26 mouse cellular contexts compared by ENCODE assay signal in genomic region chr3:60046221-60046913, GRCm38 (mm10). TPM values are rescaled to one million over a fixed set of nuclear protein-coding genes. Genes with fewer than 3 reads are reported as not detected.
DNase-seq lines count a peak whose midpoint lies in the region; ATAC-seq and TF ChIP-seq lines count a peak whose summit lies in the region.
"Had no signal": no experiment of that assay in that cellular context is flagged by ENCODE, and none has a peak within 500 bp of the region (broad histone marks: within the 10 kb centered on the region; RNA-seq: fewer than 3 reads in every experiment).

No protein-coding gene starts in this region.

- no peak for TF ChIP-seq POLR2A in liver, adult 2 months (IDR thresholded peaks at IDR 0.05; ENCODE audit: extremely low read depth, insufficient read depth, low read length)

- no peaks in the 10 kb centered on the region for H3K27me3 ChIP-seq in kidney, embryonic 15.5 days
- no peaks in the 10 kb centered on the region for H3K27me3 ChIP-seq in kidney, embryonic 14.5 days (ENCODE audit: control insufficient read depth, insufficient read depth, low read length)
- no peaks in the 10 kb centered on the region for H3K27me3 ChIP-seq in liver, adult 2 months (ENCODE audit: control insufficient read depth, insufficient read depth, low read length)
- H3K27me3 ChIP-seq in liver, embryonic 12.5 days (replicated peaks): no peaks in the 10 kb centered on the region
- no peaks in the 10 kb centered on the region for H3K27me3 ChIP-seq in stomach, embryonic 14.5 days (ENCODE audit: control insufficient read depth, insufficient read depth, low read length)
- H3K27me3 ChIP-seq in stomach, postnatal 0 days (ENCODE audit: control insufficient read depth, insufficient read depth, low read length): no peaks in the 10 kb centered on the region
- H3K27me3 ChIP-seq: CH12.LX; embryonic facial prominence, embryonic 15.5 days; heart, embryonic 12.5 days had no signal

- no peak overlapping the region for H3K27ac ChIP-seq in kidney, embryonic 15.5 days
- H3K27ac ChIP-seq in kidney, embryonic 14.5 days (ENCODE audit: low read depth, low read length): no peak overlapping the region
- H3K27ac ChIP-seq in liver, adult 2 months (replicated peaks; ENCODE audit: insufficient read depth, low read depth, low read length): peak overlapping the region; percentile 85
- H3K27ac ChIP-seq in liver, embryonic 12.5 days: no peak overlapping the region
- no peak overlapping the region for H3K27ac ChIP-seq in stomach, embryonic 14.5 days (ENCODE audit: low read length)
- no peak overlapping the region for H3K27ac ChIP-seq in stomach, postnatal 0 days (replicated peaks)
- H3K27ac ChIP-seq: embryonic facial prominence, embryonic 15.5 days; forebrain, embryonic 10.5 days; gastrocnemius, adult 2 months; hindbrain, embryonic 10.5 days had no signal

- ATAC-seq in kidney, embryonic 15.5 days (replicated peaks; ENCODE audit: low FRiP score): peak; percentile 70; the same call in 1 of the 2 replicates
- ATAC-seq in kidney, embryonic 14.5 days (ENCODE audit: low FRiP score, low TSS enrichment): no peak
- ATAC-seq in liver, embryonic 12.5 days: no peak
- 0 out of 2 replicates have a peak, but pooled peaks have one; percentile 69 for ATAC-seq in stomach, embryonic 14.5 days (ENCODE audit: insufficient number of reproducible peaks, insufficient read depth, low FRiP score, low read depth)
- no peak for ATAC-seq in stomach, postnatal 0 days (ENCODE audit: low FRiP score, low TSS enrichment)
- ATAC-seq: forebrain, embryonic 14.5 days had no signal

- DNase-seq in liver, adult 2 months (ENCODE audit: extremely low read depth, low read depth, low spot score): peak; percentile 88
- no peak for DNase-seq in stomach, postnatal 0 days (ENCODE audit: low spot score)
- DNase-seq in embryo, embryonic 11 days: no peak
- DNase-seq: adrenal gland, adult 2 months; adrenal gland, postnatal 25 days; cerebellum, adult 18-20 months; cerebellum, adult 9-11 months; cerebellum, postnatal 36 days; gastrocnemius, adult 2 months; gastrocnemius, postnatal 25 days had no signal

- no peaks in the 10 kb centered on the region for H3K9me3 ChIP-seq in kidney, embryonic 15.5 days (replicated peaks)
- no peaks in the 10 kb centered on the region for H3K9me3 ChIP-seq in kidney, embryonic 14.5 days (ENCODE audit: control insufficient read depth, low read length)
- H3K9me3 ChIP-seq in liver, embryonic 12.5 days (replicated peaks): no peaks in the 10 kb centered on the region
- H3K9me3 ChIP-seq in stomach, embryonic 14.5 days (ENCODE audit: control insufficient read depth, low read depth, low read length): no peaks in the 10 kb centered on the region
- no peaks in the 10 kb centered on the region for H3K9me3 ChIP-seq in stomach, postnatal 0 days (ENCODE audit: control insufficient read depth, low read length)
- H3K9me3 ChIP-seq: embryonic facial prominence, embryonic 15.5 days; forebrain, embryonic 10.5 days; heart, embryonic 12.5 days; hindbrain, embryonic 10.5 days had no signal

- WGBS in kidney, embryonic 15.5 days: 63% methylated on average over 3 of the region's 3 CpGs
- 66% methylated on average over 3 of the region's 3 CpGs for WGBS in kidney, embryonic 14.5 days
- WGBS in liver, adult 2 months: 29% methylated on average over 3 of the region's 3 CpGs
- WGBS in liver, embryonic 12.5 days (ENCODE audit: insufficient replicate concordance): 68% methylated on average over 3 of the region's 3 CpGs
- 53% methylated on average over 3 of the region's 3 CpGs for WGBS in stomach, embryonic 14.5 days
- 60% methylated on average over 3 of the region's 3 CpGs for WGBS in stomach, postnatal 0 days

- H3K4me2 ChIP-seq in kidney, embryonic 15.5 days: no peak overlapping the region
- no peak overlapping the region for H3K4me2 ChIP-seq in kidney, embryonic 14.5 days (replicated peaks; ENCODE audit: low read depth, low read length)
- H3K4me2 ChIP-seq in liver, embryonic 12.5 days: no peak overlapping the region
- H3K4me2 ChIP-seq in stomach, embryonic 14.5 days (replicated peaks; ENCODE audit: low read depth, low read length): no peak overlapping the region
- no peak overlapping the region for H3K4me2 ChIP-seq in stomach, postnatal 0 days (replicated peaks; ENCODE audit: low read depth)
- H3K4me2 ChIP-seq: embryonic facial prominence, embryonic 15.5 days; heart, embryonic 12.5 days had no signal

- H3K36me3 ChIP-seq in kidney, embryonic 15.5 days: no peaks in the 10 kb centered on the region
- H3K36me3 ChIP-seq in kidney, embryonic 14.5 days (ENCODE audit: control insufficient read depth, insufficient read depth, low read length): no peaks in the 10 kb centered on the region
- H3K36me3 ChIP-seq in liver, adult 2 months (ENCODE audit: control insufficient read depth, insufficient read depth, low read length): peaks cover 2% of the 10 kb centered on the region; the same call in 1 of the 2 replicates
- H3K36me3 ChIP-seq in liver, embryonic 12.5 days: no peaks in the 10 kb centered on the region
- H3K36me3 ChIP-seq in stomach, embryonic 14.5 days (ENCODE audit: control insufficient read depth, insufficient read depth, low read length): no peaks in the 10 kb centered on the region
- H3K36me3 ChIP-seq in stomach, postnatal 0 days (ENCODE audit: control insufficient read depth, insufficient read depth, low read length): no peaks in the 10 kb centered on the region
- H3K36me3 ChIP-seq: embryonic facial prominence, embryonic 15.5 days; forebrain, embryonic 10.5 days; heart, embryonic 12.5 days; hindbrain, embryonic 10.5 days had no signal

- TF ChIP-seq CTCF in liver, adult 2 months (IDR thresholded peaks at IDR 0.05; ENCODE audit: low read depth, low read length): no peak
- TF ChIP-seq CTCF in stomach, postnatal 0 days (IDR thresholded peaks at IDR 0.05; ENCODE audit: low read depth): no peak

- H3K79me2 ChIP-seq in liver, adult 2 months (ENCODE audit: control insufficient read depth, insufficient read depth, low read length): no peaks in the 10 kb centered on the region; the same call in 1 of the 2 replicates

- no peak overlapping the region for H3K9ac ChIP-seq in kidney, embryonic 15.5 days
- H3K9ac ChIP-seq in kidney, embryonic 14.5 days (ENCODE audit: low read depth, low read length): no peak overlapping the region
- H3K9ac ChIP-seq in liver, adult 2 months (ENCODE audit: low read depth, low read length): peak overlapping the region; percentile 84
- no peak overlapping the region for H3K9ac ChIP-seq in liver, embryonic 12.5 days
- H3K9ac ChIP-seq in stomach, embryonic 14.5 days (replicated peaks; ENCODE audit: low read depth, low read length): no peak overlapping the region
- no peak overlapping the region for H3K9ac ChIP-seq in stomach, postnatal 0 days (ENCODE audit: low read length)
- H3K9ac ChIP-seq: embryonic facial prominence, embryonic 15.5 days; heart, embryonic 12.5 days had no signal

- 0 out of 2 replicates have a peak, but pooled peaks cover 3% of the 10 kb centered on the region for H3K4me1 ChIP-seq in kidney, embryonic 15.5 days
- no peaks in the 10 kb centered on the region for H3K4me1 ChIP-seq in kidney, embryonic 14.5 days (ENCODE audit: control insufficient read depth, insufficient read depth, low read length)
- peaks cover 8% of the 10 kb centered on the region; the same call in 1 of the 2 replicates for H3K4me1 ChIP-seq in liver, adult 2 months (ENCODE audit: control insufficient read depth, insufficient read depth, low read length)
- no peaks in the 10 kb centered on the region for H3K4me1 ChIP-seq in liver, embryonic 12.5 days
- no peaks in the 10 kb centered on the region for H3K4me1 ChIP-seq in stomach, embryonic 14.5 days (ENCODE audit: control insufficient read depth, insufficient read depth, low read length)
- no peaks in the 10 kb centered on the region for H3K4me1 ChIP-seq in stomach, postnatal 0 days (replicated peaks; ENCODE audit: control insufficient read depth, insufficient read depth)
- H3K4me1 ChIP-seq: embryonic facial prominence, embryonic 15.5 days; forebrain, embryonic 10.5 days; heart, embryonic 12.5 days; hindbrain, embryonic 10.5 days had no signal

- no peak overlapping the region for H3K4me3 ChIP-seq in kidney, embryonic 15.5 days (replicated peaks)
- H3K4me3 ChIP-seq in kidney, embryonic 14.5 days (ENCODE audit: low read length): no peak overlapping the region
- H3K4me3 ChIP-seq in liver, adult 2 months (ENCODE audit: insufficient read depth, low read depth, low read length): peak overlapping the region; percentile 35; the same call in 1 of the 2 replicates
- no peak overlapping the region for H3K4me3 ChIP-seq in liver, embryonic 12.5 days
- no peak overlapping the region for H3K4me3 ChIP-seq in stomach, embryonic 14.5 days (ENCODE audit: low read depth, low read length)
- no peak overlapping the region for H3K4me3 ChIP-seq in stomach, postnatal 0 days (ENCODE audit: low read depth, low read length)
- H3K4me3 ChIP-seq: embryonic facial prominence, embryonic 15.5 days; erythroblast, embryonic 14.5 days; forebrain, embryonic 10.5 days; gastrocnemius, adult 2 months; heart, embryonic 12.5 days; hindbrain, embryonic 10.5 days had no signal

- TF ChIP-seq EP300 in stomach, postnatal 0 days (optimal IDR thresholded peaks at IDR 0.05): no peak

RNA-seq across cellular contexts. Expression of gene Aadac, which starts 20.9 kb away (rescaled TPM):
- 22.1 and 28.3 TPM in 2 replicates for polyA plus RNA-seq in kidney, embryonic 15.5 days (2015; fragmentation: Nextera tagmentation; extraction: Ambion mirVana)
- polyA plus RNA-seq in kidney, embryonic 14.5 days (2014; fragmentation: Nextera tagmentation; extraction: Ambion mirVana): 9.5 and 9.8 TPM in 2 replicates
- 1,087 and 1,480 TPM in 2 replicates for total RNA-seq in liver, adult 2 months (2014; rRNA removed)
- polyA plus RNA-seq in liver, adult 2 months (2012; rRNA removed): 241 and 265 TPM in 2 replicates
- 85.9 and 86.6 TPM in 2 replicates for polyA plus RNA-seq in liver, embryonic 12.5 days (2016; fragmentation: Nextera tagmentation; extraction: Ambion mirVana)
- 0.90 TPM in 1 of 2 replicates, not detected in the other for polyA plus RNA-seq in stomach, embryonic 14.5 days (2014; fragmentation: Nextera tagmentation; extraction: Ambion mirVana)
- polyA plus RNA-seq in stomach, postnatal 0 days (2015; fragmentation: Nextera tagmentation; extraction: Ambion mirVana): 1.6 and 2.2 TPM in 2 replicates
- total RNA-seq: adrenal gland, postnatal 25 days; CH12.LX; gastrocnemius, adult 2 months; gastrocnemius, postnatal 25 days; granulocyte monocyte progenitor cell, adult 5-6 weeks; heart, adult 8-10 months; heart, postnatal 25 days had no signal
- polyA plus RNA-seq: adrenal gland, adult 2 months; embryonic facial prominence, embryonic 11.5 days; erythroblast, embryonic 14.5 days; forebrain, embryonic 10.5 days; forebrain, embryonic 14.5 days; hindbrain, embryonic 10.5 days had no signal

RNA-seq across cellular contexts. Expression of gene Sucnr1, which starts 35.3 kb away (rescaled TPM):
- 4.4 and 5.4 TPM in 2 replicates for polyA plus RNA-seq in kidney, embryonic 15.5 days (2015; fragmentation: Nextera tagmentation; extraction: Ambion mirVana)
- 1.4 and 1.8 TPM in 2 replicates for polyA plus RNA-seq in kidney, embryonic 14.5 days (2014; fragmentation: Nextera tagmentation; extraction: Ambion mirVana)
- total RNA-seq in liver, adult 2 months (2014; rRNA removed): 27.3 and 45.3 TPM in 2 replicates
- 27.1 and 28.0 TPM in 2 replicates for polyA plus RNA-seq in liver, adult 2 months (2012; rRNA removed)
- not detected in 2 replicates for polyA plus RNA-seq in liver, embryonic 12.5 days (2016; fragmentation: Nextera tagmentation; extraction: Ambion mirVana)
- 0.32 TPM in 1 of 2 replicates, not detected in the other for polyA plus RNA-seq in stomach, embryonic 14.5 days (2014; fragmentation: Nextera tagmentation; extraction: Ambion mirVana)
- polyA plus RNA-seq in stomach, postnatal 0 days (2015; fragmentation: Nextera tagmentation; extraction: Ambion mirVana): 0.06 and 0.21 TPM in 2 replicates
- total RNA-seq: CH12.LX; gastrocnemius, adult 2 months; granulocyte monocyte progenitor cell, adult 5-6 weeks; heart, adult 8-10 months; heart, postnatal 25 days had no signal
- polyA plus RNA-seq: embryonic facial prominence, embryonic 11.5 days; erythroblast, embryonic 14.5 days; forebrain, embryonic 10.5 days; forebrain, embryonic 14.5 days; heart, embryonic 12.5 days had no signal

RNA-seq across cellular contexts. Expression of gene Aadacl2, which starts 39.8 kb away (rescaled TPM):
- not detected in 2 replicates for polyA plus RNA-seq in kidney, embryonic 15.5 days (2015; fragmentation: Nextera tagmentation; extraction: Ambion mirVana)
- polyA plus RNA-seq in kidney, embryonic 14.5 days (2014; fragmentation: Nextera tagmentation; extraction: Ambion mirVana): not detected in 2 replicates
- total RNA-seq in liver, adult 2 months (2014; rRNA removed): not detected in 2 replicates
- not detected in 2 replicates for polyA plus RNA-seq in liver, adult 2 months (2012; rRNA removed)
- polyA plus RNA-seq in liver, embryonic 12.5 days (2016; fragmentation: Nextera tagmentation; extraction: Ambion mirVana): not detected in 2 replicates
- not detected in 2 replicates for polyA plus RNA-seq in stomach, embryonic 14.5 days (2014; fragmentation: Nextera tagmentation; extraction: Ambion mirVana)
- 11.4 TPM in 2 replicates for polyA plus RNA-seq in stomach, postnatal 0 days (2015; fragmentation: Nextera tagmentation; extraction: Ambion mirVana)
- total RNA-seq: adrenal gland, adult 2 months; adrenal gland, postnatal 25 days; CH12.LX; gastrocnemius, adult 2 months; gastrocnemius, postnatal 25 days; granulocyte monocyte progenitor cell, adult 5-6 weeks; heart, adult 8-10 months; heart, postnatal 25 days had no signal
- polyA plus RNA-seq: adrenal gland, adult 2 months; embryonic facial prominence, embryonic 11.5 days; erythroblast, embryonic 14.5 days; forebrain, embryonic 10.5 days; forebrain, embryonic 14.5 days; heart, embryonic 12.5 days; heart, embryonic 16.5 days; hindbrain, embryonic 10.5 days had no signal

Comparison
In these comparisons a context has a peak if more than half of its experiments do, and no peak if none do; other contexts are left out.
1. ATAC-seq: peak in kidney, embryonic 15.5 days (single experiment) and stomach, embryonic 14.5 days (single experiment); none in kidney, embryonic 14.5 days (single experiment), liver, embryonic 12.5 days (single experiment) and stomach, postnatal 0 days (single experiment).
2. RNA of gene Aadacl2, which starts 39.8 kb away (polyA plus RNA-seq): 11.4 TPM in stomach, postnatal 0 days; not detected in kidney, embryonic 15.5 days, not detected in kidney, embryonic 14.5 days, not detected in liver, adult 2 months, not detected in liver, embryonic 12.5 days and not detected in stomach, embryonic 14.5 days; every median in the first group is over 10 times any median in the second.